Mouse (Mus musculus) forebrain, embryonic 14.5 days (tissue): Measurements from ENCODE around the gene Tm6sf2. TPM values are rescaled to one million over a fixed set of nuclear protein-coding genes. Genes with fewer than 3 reads are reported as not detected.

ENCODE experiments used
- ATAC-seq: fragments of 200-750 bp; cut with Nextera tagmentation; 2 replicates; pipeline ENCODE4 v1.8.0; 2017; ENCODE audit warnings: mild to moderate bottlenecking, moderate library complexity
- DNase-seq: peaks from one replicate; pipeline ENCODE4 v3.0.0-alpha.2; 2015; ENCODE audit warnings: low spot score
- H3K27ac ChIP-seq: fragments of 300-500 bp; sonication (generic); 2 replicates; pipeline ENCODE4 v1.5.1; 2014; ENCODE audit warnings: low read depth, mild to moderate bottlenecking, control low read depth, low read length, moderate library complexity
- H3K27me3 ChIP-seq: fragments of 300-500 bp; sonication (generic); replicated peaks from 2 replicates; pipeline ENCODE4 v1.6.1; 2014; ENCODE audit warnings: low read length, control low read depth, mixed read lengths; ENCODE audit not compliant: control insufficient read depth, insufficient read depth
- H3K36me3 ChIP-seq: fragments of 300-500 bp; sonication (generic); 2 replicates; pipeline ENCODE4 v1.6.1; 2014; ENCODE audit warnings: low read length, control low read depth; ENCODE audit not compliant: control insufficient read depth, insufficient read depth
- H3K4me1 ChIP-seq: fragments of 300-500 bp; sonication (generic); 2 replicates; pipeline ENCODE4 v1.6.1; 2014; ENCODE audit warnings: antibody characterized with exemption, low read length, control low read depth; ENCODE audit not compliant: control insufficient read depth, insufficient read depth
- H3K4me2 ChIP-seq: fragments of 300-500 bp; sonication (generic); 2 replicates; pipeline ENCODE4 v1.6.1; 2014; ENCODE audit warnings: mild to moderate bottlenecking, control low read depth, low read length
- H3K4me3 ChIP-seq: fragments of 300-500 bp; sonication (generic); 2 replicates; pipeline ENCODE4 v1.5.1; 2014; ENCODE audit warnings: low read depth, low read length, control low read depth
- H3K9ac ChIP-seq: fragments of 300-500 bp; sonication (generic); 2 replicates; pipeline ENCODE4 v1.6.1; 2014; ENCODE audit warnings: mild to moderate bottlenecking, low read length, control low read depth, moderate library complexity
- H3K9me3 ChIP-seq: fragments of 300-500 bp; sonication (generic); replicated peaks from 2 replicates; pipeline ENCODE4 v1.6.1; 2016; ENCODE audit warnings: low read length, control low read depth, mixed read lengths; ENCODE audit not compliant: control insufficient read depth
- whole genome bisulfite sequencing: fragments of 180-500 bp; shearing (Covaris S2); extraction: QIAGEN DNeasy Blood & Tissue Kit; methylation state at CpG from one replicate; pipeline ENCODE4 v1.1.7; 2014; 5-methylcytosine and 5-hydroxymethylcytosine counted together
- polyA plus RNA-seq: library from polyadenylated mRNA; unstranded; fragments of >200 nt; fragmentation: Nextera tagmentation; extraction: Ambion mirVana; gene quantifications from 2 replicates; pipeline ENCODE4 v1.2.1, GENCODE M21; 2014

Tm6sf2 gene
- polyA plus RNA-seq: 0.11 and 0.73 TPM in 2 replicates

DNA sequence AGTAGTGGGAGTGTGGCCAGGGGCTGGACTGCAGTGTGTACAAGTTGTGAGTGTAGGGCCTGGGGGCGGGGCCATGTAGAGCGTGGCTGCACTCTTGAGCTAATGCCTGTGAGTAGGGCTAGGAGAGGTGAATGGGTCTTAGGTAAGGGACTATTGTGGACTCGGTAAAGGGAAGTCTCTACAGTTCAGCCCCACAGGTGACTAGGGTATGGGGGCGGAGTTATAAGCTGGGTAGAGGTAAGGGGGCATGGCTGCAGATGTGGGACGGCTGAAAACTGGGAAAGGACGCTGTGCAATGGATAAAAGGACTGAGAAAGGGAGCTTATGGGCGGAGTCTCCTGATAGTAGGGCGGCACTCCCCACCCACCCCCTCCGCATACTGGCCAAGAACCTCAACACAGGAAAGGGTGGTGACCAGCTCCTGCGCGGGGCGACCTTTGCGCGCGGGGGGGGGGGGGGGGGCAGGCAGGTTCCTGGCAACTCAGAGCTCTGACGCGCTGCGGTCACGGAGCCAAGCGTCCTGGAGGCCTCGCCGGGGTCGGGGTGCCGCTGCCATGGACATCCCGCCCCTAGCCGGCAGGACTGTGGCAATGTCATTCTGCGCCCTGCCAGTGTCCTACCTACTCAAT is at the start of gene Tm6sf2:
Gene Tm6sf2, plus strand, starts transcription at position 484 of the 629 bp plus-strand sequence.
- peak; percentile 37; the same call in 1 of the 2 replicates for ATAC-seq
- H3K9me3 ChIP-seq: no peaks in the 10 kb centered on the region

DNA sequence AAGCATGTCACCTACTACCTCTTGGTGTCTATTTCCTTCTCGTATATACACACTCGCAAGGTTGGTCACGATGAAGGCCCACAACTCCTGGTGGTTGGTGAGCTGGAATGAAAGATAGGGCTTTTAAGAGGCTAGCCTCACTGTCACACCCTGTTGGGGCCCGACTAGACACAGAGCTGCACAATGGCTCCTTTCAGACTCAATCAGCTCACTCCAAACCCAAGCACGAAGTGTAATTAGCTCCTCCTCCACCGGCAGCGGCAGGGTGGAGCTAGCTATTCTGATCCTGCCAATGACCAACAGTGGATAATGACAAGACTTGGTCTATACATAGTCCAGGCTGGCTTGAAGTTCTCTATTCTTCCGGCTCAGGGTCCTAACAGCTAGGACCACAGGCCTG is 49.1 kb upstream of the Tm6sf2 start:
- H3K27ac ChIP-seq: no peak overlapping the region
- H3K4me2 ChIP-seq: no peak overlapping the region
- H3K9me3 ChIP-seq: no peaks in the 10 kb centered on the region
- 41% methylated on average over 8 of the region's 8 CpGs for WGBS
- H3K4me1 ChIP-seq: no peaks in the 10 kb centered on the region
- H3K4me3 ChIP-seq: no peak overlapping the region
- DNase-seq (no peak), ATAC-seq (no peak)
- H3K36me3 ChIP-seq: peaks cover 100% of the 10 kb centered on the region
- no peak overlapping the region for H3K9ac ChIP-seq
- H3K27me3 ChIP-seq: no peaks in the 10 kb centered on the region

More for the DNA sequence above, at the start of gene Tm6sf2:
- no peak within 1 kb of the TSS for H3K4me3 ChIP-seq
- no peaks in the 10 kb centered on the region for H3K4me1 ChIP-seq
- peaks cover 47% of the 10 kb centered on the region for H3K36me3 ChIP-seq
- WGBS: 12% methylated on average over 15 of the region's 27 CpGs
- DNase-seq: no peak
- no peak within 1 kb of the TSS for H3K4me2 ChIP-seq
- no peaks in the 10 kb centered on the region for H3K27me3 ChIP-seq
- H3K27ac ChIP-seq: no peak within 1 kb of the TSS
- H3K9ac ChIP-seq: no peak within 1 kb of the TSS

DNA sequence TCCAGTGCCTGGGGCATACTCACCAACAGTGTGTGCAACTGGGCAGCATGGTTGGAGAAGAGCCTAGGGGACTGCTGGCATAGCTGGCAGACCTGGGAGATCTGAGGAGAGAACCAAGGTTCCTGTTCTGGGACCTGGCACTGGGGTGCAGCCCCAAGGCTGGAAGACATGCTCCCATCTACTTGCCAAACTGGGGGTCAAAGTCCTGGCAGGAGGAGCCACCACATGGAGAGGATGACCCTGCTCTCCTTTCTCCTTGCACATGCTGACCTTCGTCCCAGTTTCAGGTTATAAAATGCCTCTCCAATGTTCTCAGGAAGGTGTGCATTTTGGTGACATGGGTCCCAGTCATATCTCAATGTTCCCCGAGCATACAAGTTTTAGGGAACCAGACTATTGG is 46.6 kb upstream of the Tm6sf2 start:
- ATAC-seq: no peak
- no peak for DNase-seq
- 94% methylated on average over 2 of the region's 2 CpGs for WGBS

DNA sequence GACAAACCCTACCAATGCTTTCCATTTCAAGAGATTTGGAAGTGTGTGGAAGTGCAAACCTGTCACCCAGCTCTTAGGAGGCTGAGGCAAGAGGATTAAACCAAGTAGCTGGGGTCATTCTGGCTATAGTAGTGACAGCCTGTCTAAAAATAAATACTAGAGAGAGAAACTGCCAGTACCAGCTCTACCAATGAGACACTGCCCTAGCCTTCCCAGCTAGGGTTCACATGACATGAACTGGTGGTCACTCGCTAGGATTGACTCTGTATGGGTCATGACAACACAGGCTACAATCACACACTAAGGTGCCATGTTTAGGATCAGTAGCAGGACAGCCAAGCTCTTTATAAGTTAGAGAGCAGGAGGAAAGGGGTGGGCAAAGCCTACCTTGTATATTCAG is 42.5 kb upstream of the Tm6sf2 start:
- H3K4me2 ChIP-seq: no peak overlapping the region
- H3K27me3 ChIP-seq: no peaks in the 10 kb centered on the region
- WGBS: 97% methylated on average over 1 of the region's 1 CpGs
- no peak overlapping the region for H3K4me3 ChIP-seq
- no peak overlapping the region for H3K27ac ChIP-seq
- no peak overlapping the region for H3K9ac ChIP-seq
- peaks cover 78% of the 10 kb centered on the region for H3K36me3 ChIP-seq
- H3K4me1 ChIP-seq: no peaks in the 10 kb centered on the region
- no peaks in the 10 kb centered on the region for H3K9me3 ChIP-seq
- ATAC-seq (no peak), DNase-seq (no peak)

More for the DNA sequence above, 46.6 kb upstream of the Tm6sf2 start:
- H3K4me3 ChIP-seq: no peak overlapping the region
- no peaks in the 10 kb centered on the region for H3K27me3 ChIP-seq
- peaks cover 100% of the 10 kb centered on the region for H3K36me3 ChIP-seq
- no peaks in the 10 kb centered on the region for H3K9me3 ChIP-seq
- no peak overlapping the region for H3K9ac ChIP-seq
- H3K4me2 ChIP-seq: no peak overlapping the region
- H3K4me1 ChIP-seq: no peaks in the 10 kb centered on the region
- no peak overlapping the region for H3K27ac ChIP-seq

DNA sequence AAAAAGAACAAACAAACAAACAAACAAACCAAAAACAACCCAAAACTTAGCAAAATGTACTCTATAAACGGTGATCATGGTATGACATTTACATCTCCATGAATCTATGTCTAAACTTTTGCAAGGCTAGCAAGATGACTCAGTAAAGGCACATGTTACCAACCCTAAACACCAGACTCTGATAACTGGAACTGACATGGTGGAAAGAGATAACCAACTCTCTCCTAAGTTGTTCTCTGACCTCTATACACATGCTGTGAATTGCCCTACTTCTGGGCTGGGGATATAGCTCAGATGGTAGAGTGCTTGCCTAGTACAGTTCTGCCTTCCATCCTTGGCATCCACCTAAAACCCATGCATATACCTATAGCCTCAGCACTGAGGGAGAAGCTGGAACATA is 34.7 kb upstream of the Tm6sf2 start:
- Histone ChIP-seq H3K27me3 (no peaks in the 10 kb centered on the region), H3K4me3 (no peak overlapping the region), H3K9me3 (no peaks in the 10 kb centered on the region), H3K9ac (no peak overlapping the region), H3K4me1 (peaks cover 14% of the 10 kb centered on the region), H3K4me2 (no peak overlapping the region), H3K36me3 (peaks cover 6% of the 10 kb centered on the region; the same call in 1 of the 2 replicates), H3K27ac (no peak overlapping the region)
- ATAC-seq: no peak
- no peak for DNase-seq
- 88% methylated on average over 1 of the region's 1 CpGs for WGBS

DNA sequence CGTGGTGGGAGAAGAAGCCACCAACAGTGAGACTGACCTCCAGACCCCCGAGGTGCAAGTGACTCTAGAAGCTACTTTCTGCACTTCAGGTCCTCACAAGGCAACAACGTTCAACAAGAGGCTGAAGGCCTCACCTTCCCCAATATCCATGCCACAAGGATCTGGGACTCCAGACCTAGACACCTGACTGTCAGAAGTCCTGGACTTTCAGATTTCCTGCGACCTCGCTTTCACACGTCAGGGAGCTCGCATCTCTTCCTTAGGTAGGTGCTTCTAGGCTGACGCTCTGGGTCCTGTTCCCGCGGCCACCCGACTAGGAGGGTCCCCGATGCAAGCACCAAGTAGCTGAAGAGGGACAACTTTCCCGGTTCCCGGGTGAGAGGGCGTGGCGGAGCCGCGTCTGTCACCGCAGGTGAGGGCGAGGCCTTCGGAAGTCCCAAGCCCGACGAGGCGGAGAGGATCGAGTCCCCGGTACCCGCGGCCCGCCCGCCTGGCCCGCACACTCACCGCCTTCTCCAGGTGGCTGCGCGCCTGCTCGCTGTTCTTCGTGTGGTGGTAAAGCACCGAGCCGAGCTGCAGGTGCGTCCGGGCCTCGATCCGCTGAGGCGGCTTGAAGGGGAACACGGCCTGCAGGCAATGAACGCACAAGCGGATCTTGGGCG is 30.7 kb upstream of the Tm6sf2 start:
- H3K4me3 ChIP-seq: peak overlapping the region; percentile 100
- peak overlapping the region; percentile 98 for H3K9ac ChIP-seq
- H3K27me3 ChIP-seq: no peaks in the 10 kb centered on the region
- H3K36me3 ChIP-seq: peaks cover 3% of the 10 kb centered on the region; the same call in 1 of the 2 replicates
- 2% methylated on average over 47 of the region's 47 CpGs for WGBS
- DNase-seq: peak; percentile 9
- H3K9me3 ChIP-seq: no peaks in the 10 kb centered on the region
- peaks cover 20% of the 10 kb centered on the region for H3K4me1 ChIP-seq
- H3K27ac ChIP-seq: peak overlapping the region; percentile 64; the same call in 1 of the 2 replicates
- peak overlapping the region; percentile 88 for H3K4me2 ChIP-seq
- ATAC-seq: no peak; the same call in 1 of the 2 replicates

DNA sequence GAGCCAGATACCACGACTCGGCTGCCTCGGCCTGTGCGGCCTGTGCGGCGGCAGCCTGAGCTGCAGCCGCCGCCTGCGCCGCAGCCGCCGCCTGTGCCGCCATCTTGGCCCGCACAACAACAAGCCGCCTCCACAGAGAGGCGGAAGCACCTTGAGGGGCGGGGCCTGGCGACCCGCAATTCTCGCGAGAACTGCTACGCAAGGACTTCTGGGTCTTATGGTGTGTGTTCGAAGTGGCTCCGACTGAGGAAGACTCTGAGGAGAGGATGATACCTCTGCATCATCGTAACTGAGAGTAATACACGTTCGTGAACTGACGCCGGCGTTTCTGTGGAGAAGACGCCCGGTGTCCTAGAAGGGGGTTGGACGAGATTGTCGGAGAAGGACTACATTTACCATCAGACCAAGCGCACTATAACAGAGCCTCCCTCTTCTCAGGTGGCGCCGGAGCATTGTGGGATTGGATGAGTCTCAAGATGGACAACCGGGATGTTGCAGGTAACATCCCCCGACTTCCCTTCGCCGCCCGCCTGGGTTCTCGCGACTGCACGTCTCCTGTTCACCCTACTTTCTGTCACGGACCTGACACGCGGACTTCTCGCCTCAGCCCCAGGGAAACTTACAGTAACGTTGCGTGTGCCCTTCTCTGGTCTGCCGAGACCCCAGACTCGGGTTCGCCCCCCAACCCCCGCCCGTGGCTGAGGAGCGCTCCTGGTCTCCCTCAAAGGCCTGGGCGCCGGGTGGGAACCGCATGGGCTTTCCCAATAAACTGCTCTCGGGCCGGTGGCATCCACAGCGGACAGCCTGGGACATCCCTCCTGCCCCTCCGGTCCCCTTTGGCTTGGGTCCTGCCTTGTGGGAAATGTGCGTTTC is 29.9 kb upstream of the Tm6sf2 start, which contains the start of the genes Mau2 and Sugp1:
Gene Mau2, minus strand, starts transcription at position 152 of the 873 bp plus-strand sequence.
Gene Sugp1, plus strand, starts transcription at position 231 of the 873 bp plus-strand sequence.
- no peaks in the 10 kb centered on the region for H3K36me3 ChIP-seq
- H3K9me3 ChIP-seq: no peaks in the 10 kb centered on the region
- H3K4me2 ChIP-seq: peak within 1 kb of the TSS; percentile 88
- H3K9ac ChIP-seq: peak within 1 kb of the TSS; percentile 98
- WGBS: under 1% methylated on average over 65 of the region's 65 CpGs
- H3K27ac ChIP-seq: peak within 1 kb of the TSS; percentile 64
- H3K4me3 ChIP-seq: peak within 1 kb of the TSS; percentile 100
- no peaks in the 10 kb centered on the region for H3K27me3 ChIP-seq
- ATAC-seq (peak; percentile 98), DNase-seq (peak; percentile 98)
- peaks cover 20% of the 10 kb centered on the region for H3K4me1 ChIP-seq

DNA sequence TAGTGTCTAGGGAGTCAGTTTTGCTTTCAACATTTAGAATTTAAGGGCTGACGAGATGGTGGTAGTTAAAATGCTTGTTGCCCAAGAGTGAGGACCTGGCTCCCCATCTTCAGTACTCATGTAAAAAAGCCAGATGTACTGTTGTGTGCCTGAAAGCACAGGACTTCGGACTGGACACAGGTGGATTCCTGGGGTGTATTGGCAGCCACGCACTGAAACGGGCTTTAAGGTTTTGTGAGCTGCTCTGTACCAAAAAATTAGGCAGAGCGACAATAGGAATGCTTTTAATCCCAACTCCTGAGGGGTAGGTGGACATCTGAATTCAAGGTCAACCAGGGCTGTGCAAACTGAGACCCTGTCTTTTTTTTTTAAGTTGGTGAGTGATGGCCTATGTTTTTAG is 28.7 kb upstream of the Tm6sf2 start:
- Histone ChIP-seq H3K4me1 (peaks cover 20% of the 10 kb centered on the region), H3K4me3 (no peak overlapping the region; the same call in 1 of the 2 replicates), H3K36me3 (peaks cover 8% of the 10 kb centered on the region), H3K27ac (no peak overlapping the region), H3K9ac (no peak overlapping the region), H3K9me3 (no peaks in the 10 kb centered on the region), H3K27me3 (no peaks in the 10 kb centered on the region), H3K4me2 (peak overlapping the region; percentile 88)
- 87% methylated on average over 5 of the region's 5 CpGs for WGBS
- DNase-seq: no peak
- no peak for ATAC-seq
